Comparison of ENCODE assay signal across 17 mouse cellular contexts in the genomic region with DNA sequence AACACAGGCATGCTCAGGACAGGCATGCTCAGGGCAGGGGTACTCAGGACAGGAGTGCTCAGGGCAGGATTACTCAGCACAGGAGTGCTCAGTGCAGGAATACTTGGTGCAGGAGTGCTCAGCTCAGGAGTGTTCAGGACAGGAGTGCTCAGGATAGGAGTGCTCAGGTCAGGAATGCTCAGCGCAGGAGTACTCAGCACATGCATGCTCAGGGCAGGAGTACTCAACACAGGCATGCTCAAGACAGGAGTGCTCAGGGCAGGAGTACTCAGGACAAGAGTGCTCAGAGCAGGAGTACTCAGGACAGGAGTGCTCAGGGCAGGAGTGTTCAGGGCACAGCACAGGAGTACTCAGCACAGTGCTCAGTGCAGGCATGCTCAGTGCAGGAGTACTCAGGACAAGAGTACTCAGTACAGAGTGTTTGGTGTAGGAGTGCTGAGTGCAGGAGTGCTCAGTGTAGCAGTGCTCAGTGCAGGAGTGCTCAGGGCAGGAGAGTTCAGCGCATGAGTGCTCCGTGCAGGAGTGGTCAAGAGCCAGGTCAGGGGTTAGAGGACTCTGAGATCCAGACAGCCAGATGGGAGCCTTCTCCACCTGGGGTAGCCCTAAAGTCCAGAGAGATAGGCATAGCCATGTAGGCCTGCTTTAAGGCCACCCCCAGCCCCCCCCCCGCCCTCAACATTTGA. TPM values are rescaled to one million over a fixed set of nuclear protein-coding genes. Genes with fewer than 3 reads are reported as not detected.
DNase-seq lines count a peak whose midpoint lies in the region; ATAC-seq lines count a peak whose summit lies in the region.
"Had no signal": no experiment of that assay in that cellular context is flagged by ENCODE, and none has a peak within 500 bp of the region (broad histone marks: within the 10 kb centered on the region; RNA-seq: fewer than 3 reads in every experiment).

No protein-coding gene starts in this region.

- H3K4me3 ChIP-seq in forebrain, embryonic 13.5 days, result no peak overlapping the region
- H3K4me3 ChIP-seq in forebrain, embryonic 14.5 days (ENCODE audit: low read depth, low read length), result no peak overlapping the region
- peak overlapping the region; percentile 18 for H3K4me3 ChIP-seq in megakaryocyte, embryonic 14.5 days (replicated peaks)
- H3K4me3 ChIP-seq in embryonic facial prominence, embryonic 12.5 days, result no peak overlapping the region
- H3K4me3 ChIP-seq in midbrain, embryonic 14.5 days (replicated peaks; ENCODE audit: low read depth, low read length), result no peak overlapping the region
- H3K4me3 ChIP-seq: embryonic facial prominence, embryonic 13.5 days; lung, embryonic 15.5 days had no signal

- WGBS in forebrain, embryonic 13.5 days, result 71% methylated on average over 4 of the region's 4 CpGs
- 90% methylated on average over 4 of the region's 4 CpGs for WGBS in forebrain, embryonic 14.5 days
- WGBS in embryonic facial prominence, embryonic 12.5 days, result 81% methylated on average over 4 of the region's 4 CpGs
- WGBS in midbrain, embryonic 14.5 days, result 80% methylated on average over 4 of the region's 4 CpGs

- H3K4me1 ChIP-seq in forebrain, embryonic 13.5 days, result peaks cover 16% of the 10 kb centered on the region
- no peaks in the 10 kb centered on the region for H3K4me1 ChIP-seq in forebrain, embryonic 14.5 days (ENCODE audit: control insufficient read depth, insufficient read depth, low read length)
- H3K4me1 ChIP-seq in megakaryocyte, embryonic 14.5 days, result peaks cover 74% of the 10 kb centered on the region
- H3K4me1 ChIP-seq in embryonic facial prominence, embryonic 12.5 days, result peaks cover 12% of the 10 kb centered on the region
- no peaks in the 10 kb centered on the region; the same call in none of the 2 replicates for H3K4me1 ChIP-seq in midbrain, embryonic 14.5 days (ENCODE audit: control insufficient read depth, insufficient read depth, low read length)

- H3K4me2 ChIP-seq in forebrain, embryonic 13.5 days, result no peak overlapping the region
- H3K4me2 ChIP-seq in forebrain, embryonic 14.5 days (ENCODE audit: low read length), result no peak overlapping the region
- no peak overlapping the region for H3K4me2 ChIP-seq in embryonic facial prominence, embryonic 12.5 days (replicated peaks)
- no peak overlapping the region for H3K4me2 ChIP-seq in midbrain, embryonic 14.5 days (ENCODE audit: low read length)
- H3K4me2 ChIP-seq: embryonic facial prominence, embryonic 13.5 days; liver, embryonic 11.5 days had no signal

- H3K9me3 ChIP-seq in forebrain, embryonic 13.5 days (replicated peaks), result no peaks in the 10 kb centered on the region
- no peaks in the 10 kb centered on the region for H3K9me3 ChIP-seq in forebrain, embryonic 14.5 days (replicated peaks; ENCODE audit: control insufficient read depth, low read length)
- H3K9me3 ChIP-seq in megakaryocyte, embryonic 14.5 days, result no peaks in the 10 kb centered on the region
- H3K9me3 ChIP-seq in embryonic facial prominence, embryonic 12.5 days, result no peaks in the 10 kb centered on the region
- no peaks in the 10 kb centered on the region for H3K9me3 ChIP-seq in midbrain, embryonic 14.5 days (ENCODE audit: control insufficient read depth, low read length)
- H3K9me3 ChIP-seq: embryonic facial prominence, embryonic 13.5 days; lung, embryonic 15.5 days had no signal

- no peak overlapping the region for H3K27ac ChIP-seq in forebrain, embryonic 13.5 days
- no peak overlapping the region for H3K27ac ChIP-seq in forebrain, embryonic 14.5 days (ENCODE audit: low read depth, low read length)
- H3K27ac ChIP-seq in embryonic facial prominence, embryonic 12.5 days, result no peak overlapping the region
- no peak overlapping the region for H3K27ac ChIP-seq in midbrain, embryonic 14.5 days (replicated peaks; ENCODE audit: low read depth, low read length)
- H3K27ac ChIP-seq: embryonic facial prominence, embryonic 13.5 days; lung, embryonic 15.5 days had no signal

- no peak overlapping the region for H3K9ac ChIP-seq in forebrain, embryonic 13.5 days
- no peak overlapping the region for H3K9ac ChIP-seq in forebrain, embryonic 14.5 days (ENCODE audit: low read length)
- no peak overlapping the region for H3K9ac ChIP-seq in embryonic facial prominence, embryonic 12.5 days
- no peak overlapping the region for H3K9ac ChIP-seq in midbrain, embryonic 14.5 days (replicated peaks; ENCODE audit: low read length)
- H3K9ac ChIP-seq: embryonic facial prominence, embryonic 13.5 days; lung, embryonic 15.5 days had no signal

- no peaks in the 10 kb centered on the region for H3K36me3 ChIP-seq in forebrain, embryonic 13.5 days (ENCODE audit: poor library complexity, severe bottlenecking)
- no peaks in the 10 kb centered on the region for H3K36me3 ChIP-seq in forebrain, embryonic 14.5 days (ENCODE audit: control insufficient read depth, insufficient read depth, low read length)
- H3K36me3 ChIP-seq in megakaryocyte, embryonic 14.5 days (replicated peaks; ENCODE audit: low read length), result peaks cover 37% of the 10 kb centered on the region
- H3K36me3 ChIP-seq in embryonic facial prominence, embryonic 12.5 days, result no peaks in the 10 kb centered on the region
- H3K36me3 ChIP-seq in midbrain, embryonic 14.5 days (ENCODE audit: control insufficient read depth, insufficient read depth, low read length), result no peaks in the 10 kb centered on the region
- H3K36me3 ChIP-seq: embryonic facial prominence, embryonic 13.5 days; lung, embryonic 15.5 days had no signal

- ATAC-seq in forebrain, embryonic 13.5 days, result 0 out of 2 replicates have a peak, but pooled peaks have one; percentile 41
- ATAC-seq in forebrain, embryonic 14.5 days, result no peak
- no peak for ATAC-seq in megakaryocyte, adult 5-6 weeks (ENCODE audit: poor library complexity, severe bottlenecking)
- ATAC-seq in embryonic facial prominence, embryonic 12.5 days (ENCODE audit: insufficient number of reproducible peaks, insufficient read depth, low FRiP score, low TSS enrichment), result peak; percentile 76; the same call in 1 of the 2 replicates
- peak; percentile 43; the same call in 1 of the 2 replicates for ATAC-seq in midbrain, embryonic 14.5 days (ENCODE audit: low FRiP score, low TSS enrichment)

- DNase-seq in forebrain, embryonic 14.5 days (ENCODE audit: low spot score), result no peak
- no peak for DNase-seq in midbrain, embryonic 14.5 days
- no peak for DNase-seq in natural killer cell, adult 2 months (ENCODE audit: low spot score in 2 of 2)
- DNase-seq in lung, postnatal 4 days, result no peak
- DNase-seq: adrenal gland, postnatal 25 days; cerebellum, postnatal 10 days; gastrocnemius, postnatal 10 days; heart, postnatal 4 days; kidney, adult 9 months had no signal

- H3K27me3 ChIP-seq in forebrain, embryonic 13.5 days, result peaks cover 80% of the 10 kb centered on the region
- peaks cover 32% of the 10 kb centered on the region for H3K27me3 ChIP-seq in forebrain, embryonic 14.5 days (replicated peaks; ENCODE audit: control insufficient read depth, insufficient read depth, low read length)
- peaks cover 4% of the 10 kb centered on the region for H3K27me3 ChIP-seq in megakaryocyte, embryonic 14.5 days (replicated peaks)
- peaks cover 78% of the 10 kb centered on the region for H3K27me3 ChIP-seq in embryonic facial prominence, embryonic 12.5 days
- H3K27me3 ChIP-seq in midbrain, embryonic 14.5 days (ENCODE audit: control insufficient read depth, insufficient read depth, low read length), result peaks cover 39% of the 10 kb centered on the region

RNA-seq across cellular contexts. Expression of a gene that starts 0.4 kb away (rescaled TPM):
- 0.76 and 0.87 TPM in 2 replicates for polyA plus RNA-seq in forebrain, embryonic 13.5 days (2015; fragmentation: Nextera tagmentation; extraction: Ambion mirVana)
- polyA plus RNA-seq in forebrain, embryonic 14.5 days (2014; fragmentation: Nextera tagmentation; extraction: Ambion mirVana), result 0.28 and 0.61 TPM in 2 replicates
- polyA plus RNA-seq in megakaryocyte, embryonic 14.5 days (2012; ENCODE audit: insufficient read depth, low replicate concordance), result 87.3 and 103 TPM in 2 replicates
- 6.4 and 7.1 TPM in 2 replicates for total RNA-seq in megakaryocyte, adult 5-6 weeks (2015)
- 34.2 and 35.9 TPM in 2 replicates for total RNA-seq in megakaryocyte, adult 5-6 weeks (2017)
- 1.3 and 2.3 TPM in 2 replicates for polyA plus RNA-seq in embryonic facial prominence, embryonic 12.5 days (2016; fragmentation: Nextera tagmentation; extraction: Ambion mirVana)
- 0.77 and 1.6 TPM in 2 replicates for polyA plus RNA-seq in midbrain, embryonic 14.5 days (2014; fragmentation: Nextera tagmentation; extraction: Ambion mirVana)

RNA-seq across cellular contexts. Expression of a gene that starts 5.4 kb away (rescaled TPM):
- 0.65 and 1.6 TPM in 2 replicates for polyA plus RNA-seq in forebrain, embryonic 13.5 days (2015; fragmentation: Nextera tagmentation; extraction: Ambion mirVana)
- 1.8 and 2.7 TPM in 2 replicates for polyA plus RNA-seq in forebrain, embryonic 14.5 days (2014; fragmentation: Nextera tagmentation; extraction: Ambion mirVana)
- polyA plus RNA-seq in megakaryocyte, embryonic 14.5 days (2012; ENCODE audit: insufficient read depth, low replicate concordance), result 16.6 and 74.9 TPM in 2 replicates
- 230 and 263 TPM in 2 replicates for total RNA-seq in megakaryocyte, adult 5-6 weeks (2015)
- 339 and 455 TPM in 2 replicates for total RNA-seq in megakaryocyte, adult 5-6 weeks (2017)
- 2.1 and 3.5 TPM in 2 replicates for polyA plus RNA-seq in embryonic facial prominence, embryonic 12.5 days (2016; fragmentation: Nextera tagmentation; extraction: Ambion mirVana)
- 1.1 and 5.1 TPM in 2 replicates for polyA plus RNA-seq in midbrain, embryonic 14.5 days (2014; fragmentation: Nextera tagmentation; extraction: Ambion mirVana)

RNA-seq across cellular contexts. Expression of a gene that starts 15.3 kb away (rescaled TPM):
- polyA plus RNA-seq in forebrain, embryonic 13.5 days (2015; fragmentation: Nextera tagmentation; extraction: Ambion mirVana), result 0.43 and 0.73 TPM in 2 replicates
- 0.58 and 1.0 TPM in 2 replicates for polyA plus RNA-seq in forebrain, embryonic 14.5 days (2014; fragmentation: Nextera tagmentation; extraction: Ambion mirVana)
- 15.3 and 32.2 TPM in 2 replicates for polyA plus RNA-seq in megakaryocyte, embryonic 14.5 days (2012; ENCODE audit: insufficient read depth, low replicate concordance)
- 142 and 149 TPM in 2 replicates for total RNA-seq in megakaryocyte, adult 5-6 weeks (2015)
- 78.7 and 125 TPM in 2 replicates for total RNA-seq in megakaryocyte, adult 5-6 weeks (2017)
- polyA plus RNA-seq in embryonic facial prominence, embryonic 12.5 days (2016; fragmentation: Nextera tagmentation; extraction: Ambion mirVana), result 1.8 and 2.0 TPM in 2 replicates
- 1.0 and 2.2 TPM in 2 replicates for polyA plus RNA-seq in midbrain, embryonic 14.5 days (2014; fragmentation: Nextera tagmentation; extraction: Ambion mirVana)

RNA-seq across cellular contexts. Expression of a gene that starts 15.5 kb away (rescaled TPM):
- 0.84 and 0.94 TPM in 2 replicates for polyA plus RNA-seq in forebrain, embryonic 13.5 days (2015; fragmentation: Nextera tagmentation; extraction: Ambion mirVana)
- polyA plus RNA-seq in forebrain, embryonic 14.5 days (2014; fragmentation: Nextera tagmentation; extraction: Ambion mirVana), result 1.1 and 1.2 TPM in 2 replicates
- polyA plus RNA-seq in megakaryocyte, embryonic 14.5 days (2012; ENCODE audit: insufficient read depth, low replicate concordance), result 27.1 and 27.9 TPM in 2 replicates
- total RNA-seq in megakaryocyte, adult 5-6 weeks (2015), result 43.4 and 46.2 TPM in 2 replicates
- total RNA-seq in megakaryocyte, adult 5-6 weeks (2017), result 96.5 and 101 TPM in 2 replicates
- 4.7 TPM in 2 replicates for polyA plus RNA-seq in embryonic facial prominence, embryonic 12.5 days (2016; fragmentation: Nextera tagmentation; extraction: Ambion mirVana)
- 1.1 and 2.9 TPM in 2 replicates for polyA plus RNA-seq in midbrain, embryonic 14.5 days (2014; fragmentation: Nextera tagmentation; extraction: Ambion mirVana)

RNA-seq across cellular contexts. Expression of a gene that starts 35.8 kb away (rescaled TPM):
- not detected in 2 replicates for polyA plus RNA-seq in forebrain, embryonic 13.5 days (2015; fragmentation: Nextera tagmentation; extraction: Ambion mirVana)
- polyA plus RNA-seq in forebrain, embryonic 14.5 days (2014; fragmentation: Nextera tagmentation; extraction: Ambion mirVana), result 0.18 TPM in 1 of 2 replicates, not detected in the other
- 0.76 TPM in 1 of 2 replicates, not detected in the other for polyA plus RNA-seq in megakaryocyte, embryonic 14.5 days (2012; ENCODE audit: insufficient read depth, low replicate concordance)
- 4.2 and 4.7 TPM in 2 replicates for total RNA-seq in megakaryocyte, adult 5-6 weeks (2015)
- total RNA-seq in megakaryocyte, adult 5-6 weeks (2017), result 2.4 and 2.5 TPM in 2 replicates
- not detected in 2 replicates for polyA plus RNA-seq in embryonic facial prominence, embryonic 12.5 days (2016; fragmentation: Nextera tagmentation; extraction: Ambion mirVana)
- not detected in 2 replicates for polyA plus RNA-seq in midbrain, embryonic 14.5 days (2014; fragmentation: Nextera tagmentation; extraction: Ambion mirVana)
- total RNA-seq: ES-E14 had no signal
- polyA plus RNA-seq: embryonic facial prominence, embryonic 13.5 days; liver, embryonic 11.5 days had no signal

Comparison
In these comparisons a context has a peak if more than half of its experiments do, and no peak if none do; other contexts are left out.
1. ATAC-seq: peak in forebrain, embryonic 13.5 days (single experiment), embryonic facial prominence, embryonic 12.5 days (single experiment) and midbrain, embryonic 14.5 days (single experiment); none in forebrain, embryonic 14.5 days (single experiment) and megakaryocyte, adult 5-6 weeks (single experiment).
2. RNA of a gene that starts 0.4 kb away (polyA plus RNA-seq): 87.3 to 103 TPM in megakaryocyte, embryonic 14.5 days; 0.77 to 1.6 TPM in midbrain, embryonic 14.5 days, 1.3 to 2.3 TPM in embryonic facial prominence, embryonic 12.5 days, 0.76 to 0.87 TPM in forebrain, embryonic 13.5 days and 0.28 to 0.61 TPM in forebrain, embryonic 14.5 days; every median in the first group is over 10 times any median in the second.